Mouse (Mus musculus) spleen, adult 2 months (tissue): ENCODE measurements around the gene Fam186a. TPM values are rescaled to one million over a fixed set of nuclear protein-coding genes. Genes with fewer than 3 reads are reported as not detected.

Source experiments
- DNase-seq, 2 experiments: peaks; one replicate each; pipeline versions ENCODE4 v3.0.0 to v3.0.0-alpha.2; 2012 to 2021; ENCODE audit warnings: low spot score in 2 of 2, low read depth in 1 of 2
- H3K27ac ChIP-seq: fragments of 200-500 bp; 2 replicates; pipeline ENCODE4 v1.5.1; 2012; ENCODE audit warnings: low read length, inconsistent platforms; ENCODE audit not compliant: insufficient read depth
- H3K27me3 ChIP-seq: fragments of 200-500 bp; 2 replicates; pipeline ENCODE4 v1.6.1; 2012; ENCODE audit warnings: mild to moderate bottlenecking, moderate library complexity, low read length, inconsistent platforms; ENCODE audit not compliant: control insufficient read depth, insufficient read depth
- H3K36me3 ChIP-seq: fragments of 200-500 bp; 2 replicates; pipeline ENCODE4 v1.6.1; 2012; ENCODE audit warnings: mild to moderate bottlenecking, low read length, inconsistent platforms; ENCODE audit not compliant: control insufficient read depth, insufficient read depth
- H3K4me1 ChIP-seq: fragments of 200-500 bp; 2 replicates; pipeline ENCODE4 v1.6.1; 2011; ENCODE audit warnings: inconsistent platforms; ENCODE audit not compliant: control insufficient read depth, insufficient read depth, insufficient read length
- H3K4me3 ChIP-seq: fragments of 200-500 bp; 2 replicates; pipeline ENCODE4 v1.5.1; 2011; ENCODE audit warnings: mild to moderate bottlenecking, inconsistent platforms; ENCODE audit not compliant: insufficient read depth, insufficient read length; ENCODE audit errors: extremely low read depth
- CTCF ChIP-seq: fragments of 200-500 bp; IDR thresholded peaks from 2 replicates; pipeline ENCODE4 v1.5.1; 2011; ENCODE audit warnings: mild to moderate bottlenecking, inconsistent platforms; ENCODE audit not compliant: insufficient read depth, insufficient read length, insufficient replicate concordance; ENCODE audit errors: extremely low read depth
- POLR2A ChIP-seq: fragments of 200-500 bp; IDR thresholded peaks from 2 replicates; pipeline ENCODE4 v1.6.1; 2011; ENCODE audit warnings: low read depth, low read length, inconsistent platforms
- WGBS: fragments of 180-500 bp; shearing (Covaris S2); methylation state at CpG from one replicate; pipeline ENCODE4 v1.1.7; 2018; 5-methylcytosine and 5-hydroxymethylcytosine counted together
- polyA plus RNA-seq: library from polyadenylated mRNA; depleted of rRNA; stranded (reverse); fragments of >200 nt; gene quantifications from 2 replicates; pipeline ENCODE4 v1.2.3, GENCODE M21; 2012; rRNA removed

The Fam186a gene
- polyA plus RNA-seq, 1 experiment = not detected

- WGBS = 86% methylated on average over 3 of the region's 3 CpGs
- no peak overlapping the region for H3K4me3 ChIP-seq
- no peaks in the 10 kb centered on the region for H3K36me3 ChIP-seq
- TF ChIP-seq CTCF (no peak), POLR2A (no peak)
- H3K27me3 ChIP-seq = no peaks in the 10 kb centered on the region
- no peak for DNase-seq
- no peak overlapping the region for H3K27ac ChIP-seq
- peaks cover 4% of the 10 kb centered on the region for H3K4me1 ChIP-seq
Measured at GRCm38 (mm10) chr15:99872543-99872942, 94.3 kb downstream of the Fam186a start.

Other genes starting within 250 kb of the Fam186a start
- 5.3 and 8.5 TPM in 2 replicates for gene Gpd1, start 249.5 kb downstream of the Fam186a start, polyA plus RNA-seq
- 109 and 168 TPM in 2 replicates for gene Cox14, start 241.4 kb downstream of the Fam186a start, polyA plus RNA-seq
- 27.2 and 30.0 TPM in 2 replicates for gene Cers5, start 194.2 kb downstream of the Fam186a start, polyA plus RNA-seq
- 7.7 and 7.8 TPM in 2 replicates for gene Lima1, start 91.6 kb downstream of the Fam186a start, polyA plus RNA-seq
- gene Larp4, start 3.0 kb upstream of the Fam186a start, polyA plus RNA-seq = 27.5 and 37.6 TPM in 2 replicates
- 12.2 and 13.6 TPM in 2 replicates for gene Dip2b, start 71.6 kb upstream of the Fam186a start, polyA plus RNA-seq